Mouse (Mus musculus): ENCODE results near the gene Tapbpl. TPM values are rescaled to one million over a fixed set of nuclear protein-coding genes. Genes with fewer than 3 reads are reported as not detected.
A peak's percentile ranks its signal among the peaks of the same experiment; 100 is the strongest.

The Tapbpl gene
- polyA plus RNA-seq, 2 experiments from 2014 or later, result 65.5 to 84.7 TPM

DNA sequence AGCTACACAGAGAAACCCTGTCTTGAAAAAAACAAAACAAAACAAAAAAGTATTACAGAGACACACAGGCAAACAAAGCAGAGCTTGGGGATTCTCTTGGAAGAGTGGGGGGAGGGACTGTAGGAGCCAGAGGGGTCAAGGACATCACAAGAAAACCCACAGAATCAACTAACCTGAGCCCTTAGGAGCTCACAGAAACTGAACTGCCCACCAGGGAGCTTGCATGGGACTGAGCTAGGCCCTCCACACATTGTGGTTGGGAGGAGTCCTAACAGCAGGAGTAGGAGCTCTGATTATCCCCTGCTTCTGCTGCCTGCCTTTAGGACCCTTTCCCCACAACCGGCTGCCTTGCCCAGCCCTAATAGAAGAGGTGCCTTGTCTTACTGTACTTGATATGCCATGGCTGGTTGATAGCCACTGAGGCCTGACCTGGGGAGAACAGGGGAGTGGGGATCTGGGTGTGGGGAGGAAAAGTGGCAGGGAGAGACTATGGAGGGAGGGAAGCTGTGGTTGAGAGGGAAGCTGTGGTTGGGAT lies 36.1 kb downstream of the Tapbpl start:
- no peak for ATAC-seq

DNA sequence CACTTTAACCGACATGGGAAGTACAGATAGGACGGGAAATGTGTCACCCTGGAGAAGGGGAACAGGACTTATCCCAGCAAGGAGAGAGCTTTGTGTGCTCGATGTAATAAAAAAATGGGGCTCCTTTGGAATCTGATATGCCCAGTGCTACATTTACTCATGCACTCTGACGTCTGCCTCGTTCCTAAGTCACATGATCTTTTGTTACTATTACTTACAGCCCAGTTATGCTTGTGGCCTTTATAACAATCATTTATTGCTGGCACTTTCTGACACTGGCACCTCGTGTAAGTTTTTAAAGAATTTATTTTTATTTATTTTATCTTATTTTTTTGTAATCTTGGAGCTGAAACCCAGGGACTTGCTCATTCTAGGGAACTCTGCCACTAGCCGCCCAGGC lies 38.3 kb downstream of the Tapbpl start:
- ATAC-seq, result no peak

DNA sequence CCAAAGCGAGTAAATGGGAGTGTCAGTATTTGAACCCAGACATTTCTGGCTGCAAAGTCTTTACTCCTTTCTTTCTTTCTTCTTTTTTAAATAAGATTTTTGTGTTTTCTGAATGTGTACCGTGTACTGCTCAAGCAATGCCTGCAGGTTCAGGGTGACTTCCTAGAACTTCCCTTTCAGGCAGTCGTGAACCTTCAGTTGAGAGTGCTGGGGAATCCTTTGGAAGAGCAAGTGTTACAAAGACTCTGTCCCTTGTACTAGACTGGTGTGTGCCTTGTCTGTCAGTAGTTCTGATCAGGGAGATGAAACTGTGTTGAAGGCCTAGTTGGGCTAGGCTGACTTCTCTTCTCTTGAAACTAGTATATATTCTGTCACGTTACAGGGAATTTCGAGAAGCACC lies 38.8 kb downstream of the Tapbpl start:
- no peak for ATAC-seq

DNA sequence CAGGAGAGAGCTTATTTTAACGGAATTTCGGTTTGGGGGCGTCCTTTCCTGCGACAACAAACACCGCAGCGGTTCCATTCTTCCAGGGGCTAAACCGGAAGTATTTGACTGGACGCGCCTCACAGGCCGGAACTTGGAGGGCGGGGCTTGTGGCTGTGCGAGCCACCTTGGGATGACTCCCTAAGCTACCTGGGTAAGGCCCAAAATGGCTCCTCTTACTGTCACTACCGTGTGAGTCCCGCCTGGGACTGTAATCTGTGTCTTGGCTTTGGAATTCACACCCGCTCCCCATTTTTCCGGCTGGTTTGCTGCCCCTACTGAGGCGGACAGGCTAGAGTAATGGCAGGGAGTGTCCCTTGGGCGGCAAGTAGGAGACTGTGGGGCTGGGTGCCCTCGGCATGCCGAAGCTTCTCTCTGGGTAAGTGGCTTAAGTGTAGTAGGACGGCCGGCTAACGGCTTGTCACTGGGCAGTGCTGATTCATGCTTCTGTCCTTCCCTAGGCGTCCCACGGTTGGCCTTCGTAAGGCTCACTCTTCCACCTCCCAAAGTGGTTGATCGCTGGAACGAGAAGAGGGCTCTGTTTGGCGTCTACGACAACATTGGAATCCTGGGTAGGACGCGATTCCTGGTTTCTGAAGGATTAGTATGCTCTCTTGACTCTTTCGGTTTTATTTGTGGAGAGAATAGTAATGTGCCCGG lies 39.5 kb downstream of the Tapbpl start:
- ATAC-seq, result peak; percentile 69

DNA sequence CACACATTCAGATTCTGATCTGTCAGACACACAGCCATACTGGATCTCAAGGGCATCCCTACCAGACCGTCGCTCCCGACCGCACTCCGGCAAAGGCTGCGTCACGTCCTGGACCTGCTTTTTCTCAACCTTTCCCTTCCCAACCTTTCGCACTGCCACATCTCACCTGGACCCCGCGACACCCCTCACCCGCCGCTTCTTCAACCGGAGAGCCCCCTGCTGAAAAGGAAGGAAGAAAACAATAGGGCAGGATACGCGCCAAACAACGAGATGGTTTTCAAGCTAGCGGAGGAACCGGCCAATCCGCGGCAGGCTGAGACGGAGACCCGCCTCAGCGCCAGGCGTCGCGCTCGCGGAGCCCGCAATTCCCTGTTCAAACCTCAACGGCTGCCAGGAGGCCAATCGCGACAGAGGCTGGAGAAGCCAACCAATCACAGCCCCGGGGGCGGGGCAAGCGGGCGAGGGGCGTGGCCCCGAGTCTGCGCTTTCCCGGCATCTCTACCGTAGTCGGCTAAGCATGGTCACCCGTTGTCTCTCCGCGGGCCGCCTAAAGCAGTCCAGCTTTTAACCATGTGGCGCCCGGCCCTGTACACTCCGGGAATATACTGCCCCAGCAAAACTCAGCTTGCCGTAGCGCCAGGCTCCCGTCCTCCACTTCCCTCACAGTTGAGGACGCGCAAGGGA lies 40.2 kb downstream of the Tapbpl start, which contains the start of the genes Ncapd2 and Mrpl51:
Ncapd2 (minus strand) TSS at position 370 of the 684 bp plus-strand sequence.
Mrpl51 (plus strand) TSS at position 470 of the 684 bp plus-strand sequence.
- peak; percentile 97 for ATAC-seq

DNA sequence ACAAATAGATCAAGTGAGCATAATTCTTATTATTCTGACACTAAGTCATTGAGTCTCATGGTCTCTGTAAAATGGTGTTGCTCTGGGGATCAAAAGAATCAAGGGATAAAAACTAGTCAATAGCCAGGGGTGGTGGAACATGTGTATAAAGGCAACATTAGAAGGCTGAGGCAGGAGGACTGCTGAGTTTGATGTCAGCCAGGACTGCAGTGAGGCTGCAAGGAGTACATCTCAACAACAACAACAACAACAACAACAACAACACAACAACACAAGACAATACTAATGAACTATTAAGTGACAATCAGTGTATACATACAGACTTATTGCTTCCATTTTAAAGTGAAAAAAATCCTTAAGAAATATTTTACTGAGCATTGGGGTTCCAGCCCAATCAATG lies 40.8 kb downstream of the Tapbpl start:
- ATAC-seq, result no peak

DNA sequence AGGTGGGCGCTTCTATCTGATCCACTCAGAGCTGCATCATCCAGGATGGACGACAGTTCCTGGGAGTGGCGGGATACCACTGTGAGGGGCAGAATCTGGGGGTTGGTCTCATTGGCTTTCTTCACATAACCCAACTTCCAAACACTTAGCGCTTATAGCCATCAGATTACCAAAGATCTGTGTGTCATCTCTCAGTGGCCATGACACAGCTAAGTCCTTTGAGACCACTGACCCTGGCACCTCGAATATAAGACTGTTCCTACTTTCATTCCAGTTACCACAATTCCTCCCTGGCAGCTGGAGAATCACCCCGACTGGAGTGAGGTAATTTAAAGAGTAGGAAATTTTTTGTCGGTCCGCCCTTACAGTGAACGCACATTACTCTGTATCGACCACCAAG lies 45.5 kb downstream of the Tapbpl start:
- no peak for ATAC-seq

DNA sequence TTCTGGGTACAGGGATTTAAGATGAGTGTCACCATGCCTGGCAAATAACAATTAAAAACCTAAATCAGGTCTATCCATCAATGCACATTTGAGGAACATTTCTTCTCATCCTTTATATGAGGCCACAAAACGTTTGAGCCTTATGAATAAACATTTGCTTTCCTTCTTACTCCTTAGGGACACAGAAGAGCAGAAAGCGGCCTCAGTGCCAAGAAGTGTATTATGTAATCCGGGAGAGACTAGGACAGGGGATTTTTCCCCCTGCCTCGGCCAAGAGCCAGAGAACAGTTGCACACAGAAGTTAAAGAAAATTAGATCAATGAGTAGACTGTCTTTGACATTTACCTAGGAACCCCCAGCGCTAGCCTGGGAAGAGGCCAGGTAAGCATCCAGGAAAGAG lies 49.5 kb downstream of the Tapbpl start:
- ATAC-seq, result no peak

DNA sequence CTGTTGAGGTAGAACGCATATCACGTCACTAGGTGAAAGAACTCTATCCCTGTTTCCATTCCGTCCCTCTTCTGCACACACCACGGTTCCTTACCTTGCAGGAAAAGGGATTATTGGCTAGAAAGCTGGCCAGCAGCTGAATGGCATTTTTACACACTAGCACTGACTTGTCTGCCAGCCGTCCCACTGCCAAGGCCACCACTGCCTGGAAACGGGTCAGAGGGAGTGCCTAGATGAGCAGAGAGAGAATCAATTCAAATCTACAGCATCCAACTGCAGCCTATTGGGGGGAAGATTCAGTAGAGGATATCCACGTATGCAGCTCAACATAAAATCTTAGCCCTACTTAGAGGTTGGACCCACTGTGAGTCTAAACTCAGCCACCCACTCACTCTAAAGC lies 52.1 kb downstream of the Tapbpl start:
- no peak for ATAC-seq

DNA sequence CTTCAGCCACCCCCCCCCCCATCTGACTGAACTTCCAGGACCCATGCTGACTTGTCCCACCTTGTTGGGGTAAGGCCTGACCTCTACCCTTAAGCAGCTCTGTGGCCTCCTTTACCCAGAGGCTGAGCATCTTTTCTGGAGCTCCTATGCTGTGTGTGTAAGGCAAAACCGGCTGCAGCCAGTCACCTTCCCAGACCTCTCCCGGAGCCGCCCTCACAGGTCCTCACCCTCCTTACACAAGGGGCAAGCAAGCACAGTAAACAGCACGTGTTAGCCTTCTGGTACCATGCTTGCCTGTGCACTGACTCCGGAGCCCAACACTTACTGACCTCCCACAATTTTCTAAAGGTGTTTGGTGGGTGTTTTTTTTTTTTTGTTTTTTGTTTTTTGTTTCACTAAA lies 56.2 kb downstream of the Tapbpl start:
- no peak for ATAC-seq

Other genes starting within 250 kb of the Tapbpl start
- gene Pianp, start 235.2 kb downstream of the Tapbpl start, polyA plus RNA-seq (2017; shearing (Covaris generic)), result not detected
- gene Zfp384, start 222.7 kb downstream of the Tapbpl start, polyA plus RNA-seq (2017; shearing (Covaris generic)), result 1 to 10 TPM; 4.3 to 5.2 TPM
- 10 to 100 TPM; 41.5 to 48.1 TPM for gene Ing4, start 192.1 kb downstream of the Tapbpl start, polyA plus RNA-seq (2017; shearing (Covaris generic))
- 1 to 10 TPM; 8.1 to 9.7 TPM for gene Acrbp, start 182.2 kb downstream of the Tapbpl start, polyA plus RNA-seq (2017; shearing (Covaris generic))
- 1 to 10 TPM; 8.6 to 9.5 TPM for gene Lpar5, start 163.9 kb downstream of the Tapbpl start, polyA plus RNA-seq (2017; shearing (Covaris generic))
- gene Chd4, start 135.9 kb downstream of the Tapbpl start, polyA plus RNA-seq (2017; shearing (Covaris generic)), result 10 to 100 TPM; 49.4 to 66.6 TPM
- gene Nop2, start 100.0 kb downstream of the Tapbpl start, polyA plus RNA-seq (2017; shearing (Covaris generic)), result 10 to 100 TPM; 40.6 to 50.3 TPM
- 10 to 100 TPM in 1 of 2 experiments, 1 to 10 TPM in 1; 6.9 to 13.3 TPM for gene Iffo1, start 86.6 kb downstream of the Tapbpl start, polyA plus RNA-seq (2017; shearing (Covaris generic))
- 100 to 1,000 TPM; 300 to 540 TPM for gene Gapdh, start 65.4 kb downstream of the Tapbpl start, polyA plus RNA-seq (2017; shearing (Covaris generic))
- gene Ncapd2, start 40.2 kb downstream of the Tapbpl start, polyA plus RNA-seq (2017; shearing (Covaris generic)), result 10 to 100 TPM; 33.1 to 61.3 TPM
- 10 to 100 TPM; 85.7 to 89.0 TPM for gene Mrpl51, start 40.1 kb downstream of the Tapbpl start, polyA plus RNA-seq (2017; shearing (Covaris generic))
- gene Vamp1, start 16.3 kb downstream of the Tapbpl start, polyA plus RNA-seq (2017; shearing (Covaris generic)), result 10 to 100 TPM; 14.0 to 14.4 TPM
- 100 to 1,000 TPM; 427 to 432 TPM for gene Cd27, start 5.2 kb upstream of the Tapbpl start, polyA plus RNA-seq (2017; shearing (Covaris generic))
- 1 to 10 TPM; 1.3 to 1.8 TPM for gene Tuba3a, start 54.2 kb upstream of the Tapbpl start, polyA plus RNA-seq (2017; shearing (Covaris generic))
- gene Ltbr, start 82.0 kb upstream of the Tapbpl start, polyA plus RNA-seq (2017; shearing (Covaris generic)), result not detected
- gene Scnn1a, start 88.8 kb upstream of the Tapbpl start, polyA plus RNA-seq (2017; shearing (Covaris generic)), result not detected
- 10 to 100 TPM; 20.2 to 25.5 TPM for gene Tnfrsf1a, start 117.5 kb upstream of the Tapbpl start, polyA plus RNA-seq (2017; shearing (Covaris generic))
- gene Plekhg6, start 148.9 kb upstream of the Tapbpl start, polyA plus RNA-seq (2017; shearing (Covaris generic)), result not detected

Data from activated CD4-positive, CD25-positive, alpha-beta regulatory T cell, adult 4 months (primary cell).